Mouse (Mus musculus): Measurements from ENCODE around the gene Lipc.
A peak's percentile ranks its signal among the peaks of the same experiment; 100 is the strongest.

Lipc gene

DNA sequence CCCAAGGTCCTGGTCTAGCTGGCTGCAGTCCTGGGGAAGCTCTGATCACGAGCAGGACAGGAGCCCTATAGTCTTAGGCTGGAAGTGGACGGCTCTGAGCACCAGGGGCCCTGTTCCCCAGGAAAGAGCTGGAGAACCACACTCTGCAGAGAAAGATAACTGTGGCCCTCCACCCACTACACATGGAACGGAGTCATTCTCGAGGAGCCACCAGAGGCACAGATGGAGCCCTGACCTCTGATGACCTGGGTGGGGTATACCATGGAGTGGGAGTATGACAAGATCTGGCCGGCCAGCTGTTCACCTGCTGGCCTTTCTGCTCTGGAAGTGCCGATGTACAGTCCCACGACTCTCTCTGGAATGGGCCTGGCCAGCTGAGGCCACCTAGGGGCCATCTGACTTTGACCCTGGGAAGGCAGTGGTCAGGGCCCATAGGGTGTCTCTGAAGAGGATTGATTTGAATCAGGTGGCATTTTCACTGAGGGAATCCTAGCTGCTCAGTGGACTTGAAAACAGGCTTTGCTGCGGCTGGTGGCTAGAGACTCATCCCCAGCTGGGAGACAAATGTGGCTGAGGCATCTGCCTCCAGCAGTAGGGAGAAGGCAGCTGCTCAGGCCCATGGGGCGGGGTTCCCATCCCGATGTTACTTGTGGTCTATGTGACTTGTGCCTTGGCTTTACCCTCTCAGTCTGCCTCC lies 37.2 kb downstream of the Lipc start:
- DNase-seq (ENCODE audit: low spot score in 2 of 2), result no peak

DNA sequence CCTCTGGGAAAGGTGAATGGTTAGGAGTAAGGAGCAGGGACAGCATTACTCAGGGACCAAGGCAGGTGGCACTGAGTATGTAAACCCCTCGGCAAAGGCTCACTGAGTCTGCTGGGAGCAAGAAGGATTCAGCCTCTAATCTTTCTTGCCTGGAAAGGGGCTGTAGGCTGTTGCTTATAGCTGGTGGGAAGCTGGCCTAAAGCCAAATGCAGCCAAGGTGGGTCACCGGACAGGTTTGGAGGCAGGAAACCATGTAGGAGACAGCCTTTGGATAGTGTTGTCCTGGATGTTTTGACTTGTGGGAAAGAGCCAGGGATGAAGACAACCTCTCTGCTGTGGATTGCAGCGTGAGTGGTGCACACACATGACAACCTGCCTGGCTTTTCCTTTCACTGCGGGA lies 40.9 kb downstream of the Lipc start:
- DNase-seq (ENCODE audit: low spot score in 2 of 2), result no peak

DNA sequence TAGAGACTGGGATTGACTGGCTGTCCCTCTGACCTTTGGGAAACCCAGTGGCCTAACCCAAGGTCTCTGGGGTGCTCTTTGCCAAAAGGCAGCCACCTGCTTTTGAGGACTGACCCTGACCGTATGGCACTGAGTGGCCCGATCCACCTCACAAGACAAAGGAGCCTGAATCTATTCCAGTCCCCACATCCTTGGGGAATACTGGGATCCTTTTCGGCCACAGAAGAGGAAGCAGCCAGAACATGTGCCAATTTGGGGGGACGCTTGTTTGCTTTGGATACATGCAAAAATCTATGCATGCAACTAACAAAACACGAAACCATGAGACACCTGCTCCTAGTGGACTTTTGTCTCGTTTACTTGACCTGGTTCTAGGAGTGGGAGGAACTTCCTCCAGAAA lies 41.7 kb downstream of the Lipc start:
- DNase-seq (ENCODE audit: low spot score in 2 of 2), result no peak

DNA sequence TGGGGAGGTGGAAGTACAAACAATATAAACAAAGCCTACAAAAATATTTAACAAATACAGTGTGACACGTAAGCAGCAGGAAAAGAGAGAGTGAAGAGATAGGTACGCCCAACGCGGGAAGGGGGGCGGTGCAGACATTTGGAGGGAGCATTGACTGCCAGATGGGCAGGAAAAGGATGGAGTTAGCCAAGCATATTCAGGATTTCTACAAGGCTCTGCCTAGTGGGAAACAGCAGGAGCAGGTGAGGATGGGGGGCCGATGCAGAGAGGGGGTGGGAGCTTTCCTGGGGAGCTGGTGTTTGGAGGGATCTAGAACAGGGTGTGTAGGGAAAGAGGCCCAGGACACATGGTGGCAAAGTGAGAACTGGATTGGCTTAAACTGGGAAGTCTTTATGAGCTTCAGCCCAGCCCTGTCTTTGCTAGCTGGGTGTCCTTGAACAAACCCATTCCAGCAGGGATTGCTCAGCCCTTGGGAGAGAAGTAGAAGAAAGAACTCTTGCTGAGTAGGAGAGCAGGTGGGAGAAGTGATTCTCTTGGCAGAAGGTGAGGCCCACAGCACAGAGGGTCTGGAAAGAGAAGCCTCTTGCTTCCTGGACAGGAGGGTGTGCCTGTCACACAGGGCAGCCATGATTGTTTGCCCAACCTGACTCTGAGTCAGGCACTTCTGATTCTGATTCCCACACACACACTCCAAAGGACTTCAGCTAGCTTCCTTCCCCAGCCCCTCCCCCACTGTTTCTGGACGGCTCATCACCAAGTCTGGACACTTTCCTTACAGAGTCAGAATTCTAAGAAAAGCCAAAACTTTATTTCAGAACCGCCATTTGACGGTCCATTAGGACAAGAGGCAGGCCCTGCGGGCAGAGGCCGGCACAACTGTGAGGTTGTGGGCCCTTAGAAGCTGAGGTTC lies 49.0 kb downstream of the Lipc start:
- DNase-seq (ENCODE audit: low spot score in 2 of 2), result no peak

DNA sequence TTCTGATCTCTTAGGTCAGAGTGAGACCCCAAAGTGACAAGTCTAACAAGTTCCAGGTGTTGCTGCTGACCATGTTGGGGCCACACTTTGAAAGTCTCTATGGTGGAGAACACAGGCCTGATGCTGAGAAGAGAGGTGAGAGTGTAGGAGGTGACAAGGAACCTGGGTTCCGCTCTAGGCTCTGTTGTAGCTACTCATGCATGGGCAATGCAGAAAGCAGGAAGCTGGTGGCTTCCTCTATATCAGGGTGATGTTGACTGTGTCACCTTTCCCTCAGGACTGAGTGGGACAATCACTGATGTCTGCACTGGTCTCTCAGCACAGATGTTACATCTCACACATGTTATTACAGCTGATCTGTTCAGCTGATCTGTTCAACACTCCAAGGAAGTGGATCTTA lies 57.8 kb downstream of the Lipc start:
- no peak for DNase-seq (ENCODE audit: low spot score in 2 of 2)

DNA sequence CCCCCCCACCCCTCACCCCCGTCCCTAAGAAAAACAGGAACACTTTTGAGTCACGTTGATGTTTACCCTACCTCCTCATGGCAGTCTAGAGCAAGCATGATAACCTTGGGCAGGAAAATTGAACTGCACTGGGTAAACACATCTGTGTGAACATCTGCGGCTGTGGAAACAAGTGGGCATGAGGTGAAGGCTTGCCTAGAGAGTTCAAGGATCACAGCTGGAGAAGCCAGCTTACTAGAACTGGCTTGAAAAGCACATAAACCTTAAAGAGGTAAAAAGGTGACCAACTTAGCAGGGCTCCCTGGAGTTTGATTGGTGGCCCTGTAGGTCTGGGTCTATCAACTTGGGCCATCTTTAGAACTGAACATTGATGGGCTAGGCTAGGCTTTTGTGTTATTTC lies 58.5 kb downstream of the Lipc start:
- DNase-seq (ENCODE audit: low spot score in 2 of 2), result no peak

DNA sequence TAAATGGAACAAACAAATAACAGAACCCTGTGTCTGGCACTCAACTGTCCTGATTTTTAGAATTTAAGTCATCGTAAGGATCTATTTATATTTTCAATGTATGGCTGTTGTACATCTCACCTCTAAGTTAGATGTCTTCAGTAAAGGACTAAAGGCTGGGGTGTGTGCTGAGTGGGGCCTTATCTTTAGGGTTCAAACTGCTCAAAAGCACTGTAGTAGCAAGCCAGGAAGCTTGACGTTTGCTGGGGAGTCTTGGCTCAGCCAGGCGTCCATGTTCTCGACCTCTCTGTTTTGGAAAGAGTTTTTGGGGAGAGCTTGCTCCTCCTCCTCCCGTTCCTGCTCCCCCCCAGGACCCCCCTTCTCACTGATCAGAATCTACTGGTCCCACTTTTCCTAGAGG lies 59.4 kb downstream of the Lipc start:
- no peak for DNase-seq (ENCODE audit: low spot score in 2 of 2)

DNA sequence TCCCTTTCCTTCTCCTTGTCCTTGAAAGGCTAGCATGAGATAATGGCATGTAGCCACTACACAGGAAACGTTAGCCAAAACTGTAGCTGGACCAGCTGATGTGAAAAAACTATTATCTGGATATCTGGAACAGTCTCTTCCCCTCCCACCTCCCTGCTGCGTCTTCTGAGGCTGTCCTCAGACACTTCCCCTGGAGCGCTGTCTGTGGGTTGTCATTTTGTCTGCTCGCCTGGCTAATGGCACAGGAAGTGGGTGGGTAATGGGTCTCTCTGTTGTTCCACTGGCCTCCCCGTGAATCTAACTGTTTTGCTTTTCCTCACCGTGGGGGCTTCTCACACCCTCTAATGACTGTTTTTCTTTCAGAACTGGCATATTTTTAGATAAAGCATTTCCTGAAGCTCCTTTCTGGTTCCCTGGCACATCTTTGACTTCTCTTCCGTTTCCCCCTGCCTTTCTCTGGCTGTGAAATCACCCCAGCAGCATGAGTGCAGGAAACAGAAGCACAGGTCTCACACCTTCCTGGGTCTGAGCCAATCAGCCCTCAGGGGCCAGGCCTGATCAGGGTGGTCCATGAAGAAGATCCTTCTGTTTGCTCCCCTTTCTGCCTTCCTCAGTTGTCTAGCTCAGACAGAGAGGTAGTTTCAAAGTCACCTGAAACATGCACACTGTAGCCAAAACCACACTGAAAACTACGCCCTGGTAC lies 60.4 kb downstream of the Lipc start:
- DNase-seq (ENCODE audit: low spot score in 2 of 2), result peak in 1 of 2 experiments; percentile 20

DNA sequence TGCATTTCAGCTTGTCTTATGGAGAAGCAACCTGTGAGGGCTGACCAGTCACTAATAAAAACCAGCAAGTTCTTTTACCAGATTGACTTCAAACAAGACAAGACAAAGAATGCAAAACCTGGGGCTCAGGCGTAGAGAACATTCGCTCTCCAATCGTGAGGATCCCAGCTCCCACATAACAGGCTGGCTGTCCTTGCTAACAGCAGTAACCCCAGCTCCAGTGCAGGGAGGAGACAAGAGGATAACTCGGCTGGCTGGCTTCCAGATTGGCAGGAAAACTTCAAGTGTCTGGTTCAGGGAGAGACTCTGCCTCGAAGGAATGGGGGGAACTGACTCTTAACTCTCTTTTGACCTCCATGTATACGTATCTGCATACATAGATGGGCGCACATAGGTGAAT lies 61.3 kb downstream of the Lipc start:
- no peak for DNase-seq (ENCODE audit: low spot score in 2 of 2)

DNA sequence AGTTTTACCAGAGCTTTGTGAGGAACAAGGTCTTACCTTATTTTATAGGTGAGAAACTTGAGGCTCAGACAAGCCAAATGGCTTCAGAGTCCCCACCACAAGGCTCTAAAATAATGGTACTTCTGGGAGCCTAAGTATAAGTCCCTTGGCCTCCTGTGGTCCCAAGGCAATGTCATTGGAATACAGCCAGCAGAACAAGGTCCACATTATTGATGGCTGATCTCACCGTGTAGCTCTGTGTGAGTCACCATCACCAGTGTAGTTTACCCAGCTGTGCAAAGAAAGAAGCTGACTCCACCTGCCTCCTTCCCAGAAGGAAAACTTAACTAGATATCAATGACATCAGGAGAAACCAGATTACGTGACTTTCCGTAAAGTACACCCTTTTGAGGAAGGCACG lies 63.1 kb downstream of the Lipc start:
- no peak for DNase-seq (ENCODE audit: low spot score in 2 of 2)

DNA sequence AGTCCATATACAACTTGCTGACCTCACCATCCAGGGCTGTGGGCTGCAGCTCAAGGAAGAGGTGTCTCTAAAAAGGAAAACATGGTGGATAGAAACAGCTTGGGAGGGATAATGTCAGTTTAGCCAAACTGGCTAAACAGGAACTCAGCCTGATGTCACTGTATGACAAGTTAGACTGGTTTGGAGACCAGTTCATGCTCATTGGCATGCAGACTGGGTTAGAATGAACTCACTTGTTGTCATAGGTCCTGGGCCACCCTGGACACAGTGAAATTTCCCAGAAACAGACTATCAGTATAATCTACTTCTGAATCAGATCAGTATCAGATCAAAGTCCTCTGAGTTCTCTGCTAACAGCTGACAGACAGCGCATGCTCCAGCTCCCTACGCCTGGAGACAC lies 63.5 kb downstream of the Lipc start:
- DNase-seq (ENCODE audit: low spot score in 2 of 2), result no peak

DNA sequence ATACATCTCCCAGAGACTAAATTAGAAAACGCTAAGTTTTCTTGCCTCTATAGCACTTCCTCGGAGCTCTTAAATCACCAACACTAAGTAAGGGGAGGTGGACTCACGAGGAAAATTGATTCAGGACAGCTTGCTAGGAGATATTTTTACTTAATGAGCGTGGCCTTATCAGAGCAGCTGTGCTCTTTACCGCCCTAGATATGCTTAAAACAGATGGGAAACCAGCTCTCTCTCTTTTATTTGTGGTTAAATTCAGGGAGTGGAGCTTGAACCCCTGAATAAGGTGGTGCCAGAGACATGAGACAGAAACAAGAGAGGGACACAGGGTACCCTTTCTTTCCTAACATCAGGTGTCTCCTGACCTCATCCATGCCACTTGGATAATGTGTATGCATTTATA lies 70.0 kb downstream of the Lipc start:
- no peak for DNase-seq (ENCODE audit: low spot score in 2 of 2)

DNA sequence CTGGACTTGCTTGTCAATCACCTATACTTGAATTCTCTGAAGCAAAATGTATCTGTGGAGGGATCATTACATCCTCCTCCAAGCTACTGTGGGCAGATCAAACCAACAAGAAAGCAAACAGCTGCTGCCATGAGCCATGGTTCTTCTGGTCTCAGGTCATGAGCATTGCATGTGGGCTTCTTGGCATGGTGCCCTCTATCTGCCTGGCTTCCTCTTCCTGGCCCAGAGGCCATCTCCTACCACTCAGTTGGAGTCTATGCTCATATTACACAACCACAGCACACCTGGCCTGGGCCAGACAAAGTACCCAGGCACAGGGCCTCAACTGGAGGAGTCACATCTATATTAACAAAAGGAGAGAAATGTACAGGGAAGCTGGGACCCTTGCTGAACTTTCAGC lies 73.2 kb downstream of the Lipc start:
- no peak for DNase-seq (ENCODE audit: low spot score in 2 of 2)

DNA sequence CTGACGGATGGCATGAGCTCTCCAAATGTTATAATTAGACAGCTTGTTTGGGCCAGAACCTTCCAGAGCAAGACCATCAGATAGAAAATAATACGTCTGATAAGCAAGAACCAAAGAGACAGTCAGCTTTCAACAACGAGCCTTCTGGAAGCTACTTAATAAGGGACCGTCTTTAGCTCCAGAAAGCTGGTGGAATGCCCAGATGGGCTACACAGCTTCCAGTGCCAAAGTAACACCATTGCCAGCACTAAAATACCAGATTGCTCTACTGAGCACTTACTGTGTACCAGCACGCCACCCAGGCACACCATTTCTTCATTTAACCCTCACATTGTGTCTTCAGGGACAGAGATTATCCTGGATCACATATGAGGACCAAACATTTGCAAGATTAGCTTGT lies 73.9 kb downstream of the Lipc start:
- DNase-seq (ENCODE audit: low spot score in 2 of 2), result no peak

DNA sequence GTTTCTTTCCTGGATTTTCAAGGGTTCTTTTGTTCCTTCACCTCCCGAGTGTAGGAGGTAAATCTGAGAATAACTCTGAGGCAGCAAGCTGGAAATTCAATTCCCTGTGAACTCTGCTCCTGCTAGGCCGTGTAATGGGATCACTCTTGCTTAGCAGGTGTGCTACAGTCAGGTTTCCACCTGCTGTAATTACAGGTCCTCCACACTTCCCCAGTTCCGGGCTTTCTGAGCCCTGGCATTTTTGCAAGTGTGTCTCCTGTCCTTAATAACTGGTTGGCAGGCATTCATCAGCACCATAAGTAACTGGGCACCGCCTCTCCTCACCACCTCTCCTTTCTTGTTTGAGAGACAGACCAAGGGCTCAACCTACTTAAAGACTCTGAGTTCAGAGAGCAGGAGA lies 76.5 kb downstream of the Lipc start:
- DNase-seq (ENCODE audit: low spot score in 2 of 2), result no peak

DNA sequence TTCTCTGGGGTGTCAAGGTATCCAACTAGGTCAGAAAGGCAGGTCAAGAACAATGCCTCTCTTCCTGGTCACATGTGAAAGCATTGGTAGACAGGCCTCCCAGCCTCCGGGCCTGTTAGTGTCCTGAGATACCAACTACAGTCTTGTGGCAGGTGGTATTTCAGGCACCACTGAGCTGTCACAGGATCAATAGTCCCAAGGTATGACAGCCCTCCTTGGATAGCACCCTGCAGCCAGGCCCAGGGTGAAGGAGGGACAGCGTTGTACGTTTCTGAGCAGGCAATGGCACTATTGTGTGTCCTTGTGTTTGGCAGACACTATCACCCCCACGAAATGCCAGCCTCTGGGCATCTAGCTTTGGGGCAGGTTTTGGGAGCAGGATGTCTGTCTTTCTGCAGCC lies 77.0 kb downstream of the Lipc start:
- DNase-seq (ENCODE audit: low spot score in 2 of 2), result no peak

DNA sequence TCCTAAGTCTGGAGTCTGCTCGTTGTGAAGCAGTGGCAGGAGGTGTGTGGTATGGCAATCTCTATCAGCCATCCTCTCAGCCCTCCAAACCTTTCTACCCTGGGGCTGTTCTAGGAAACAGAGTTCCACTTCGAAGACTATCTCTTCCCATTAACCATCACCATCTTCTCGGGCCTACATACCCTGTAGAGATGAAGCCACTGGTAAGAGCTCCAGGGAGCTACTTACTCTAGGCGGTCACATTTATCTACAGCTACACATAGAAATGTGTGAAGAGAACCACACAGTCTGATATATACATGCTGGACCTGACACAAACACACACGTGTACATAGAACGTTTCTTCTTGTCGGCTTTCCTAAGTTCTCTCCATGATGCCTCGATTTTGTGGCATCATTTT lies 79.4 kb downstream of the Lipc start:
- DNase-seq (ENCODE audit: low spot score in 2 of 2), result no peak

DNA sequence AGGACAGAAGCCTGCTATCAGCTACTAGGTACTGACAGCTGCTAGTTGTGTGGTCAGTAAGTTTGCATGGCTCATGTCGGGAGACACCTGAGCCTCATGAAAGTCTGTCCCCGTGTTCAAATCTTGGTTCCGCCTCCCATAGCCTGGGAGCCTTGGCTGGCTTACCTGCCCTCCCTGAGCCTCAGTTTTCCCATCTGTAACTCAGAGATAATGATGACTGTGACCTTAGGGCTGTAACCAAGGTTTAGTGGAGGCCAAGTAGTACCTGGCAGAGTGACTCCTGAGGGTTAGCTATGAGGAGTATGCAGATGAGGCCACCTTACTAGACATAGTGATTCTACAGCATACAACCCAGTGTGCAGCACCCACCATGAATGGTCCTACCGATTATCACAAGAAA lies 81.7 kb downstream of the Lipc start:
- DNase-seq (ENCODE audit: low spot score in 2 of 2), result no peak

DNA sequence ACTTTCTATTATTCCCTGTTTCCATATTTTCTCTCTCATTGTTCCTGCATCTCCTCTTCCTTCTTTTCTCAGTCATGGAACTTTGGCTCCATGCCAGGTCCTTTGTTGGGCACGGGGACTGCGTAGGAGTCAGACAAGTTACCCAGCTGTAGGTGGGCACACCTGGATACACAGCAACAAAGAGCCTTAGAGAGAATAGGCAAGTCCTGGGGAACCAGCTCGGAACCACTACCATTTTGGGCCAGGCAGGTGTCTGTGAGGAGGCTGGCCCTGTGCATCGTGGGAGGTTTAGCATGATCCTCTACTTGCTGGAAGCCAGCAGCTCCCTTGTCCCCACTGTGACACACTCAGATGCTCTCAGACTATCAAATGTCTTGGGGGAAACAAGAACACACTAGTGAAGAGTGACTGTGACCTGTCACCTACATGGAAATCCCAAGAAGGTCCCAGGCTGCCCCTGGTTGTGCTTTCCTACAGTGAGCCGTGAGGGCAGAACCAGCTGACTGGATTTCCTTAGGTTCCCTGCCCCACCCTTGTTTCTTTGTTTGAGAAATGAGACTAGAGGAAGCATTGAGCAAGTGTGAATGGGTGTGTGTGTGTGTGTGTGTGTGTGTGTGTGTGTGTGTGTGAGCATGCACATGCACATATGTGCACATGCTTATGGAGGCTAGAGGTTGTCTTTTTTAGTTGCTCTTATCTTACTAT lies 82.7 kb downstream of the Lipc start:
- no peak for DNase-seq (ENCODE audit: low spot score in 2 of 2)

DNA sequence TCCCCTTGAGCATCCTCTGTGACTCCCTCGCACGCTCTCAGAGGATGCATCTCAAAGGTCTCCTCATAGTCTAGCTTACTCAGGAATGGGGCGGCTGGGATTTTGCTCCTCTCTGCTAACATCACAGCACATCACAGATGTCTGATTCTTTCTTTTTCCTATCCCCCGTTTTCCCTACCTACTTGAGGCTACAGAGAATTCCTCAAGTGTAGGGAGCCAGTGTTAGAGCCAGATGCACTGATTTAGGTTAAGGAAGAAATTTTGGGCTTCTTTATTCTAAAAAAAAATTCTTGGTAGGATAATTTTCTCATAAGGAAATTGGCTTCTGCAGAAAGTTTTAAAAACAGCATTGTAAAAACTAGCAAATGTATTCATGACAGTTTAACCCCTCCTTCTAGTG lies 84.6 kb downstream of the Lipc start:
- DNase-seq (ENCODE audit: low spot score in 2 of 2), result no peak

DNA sequence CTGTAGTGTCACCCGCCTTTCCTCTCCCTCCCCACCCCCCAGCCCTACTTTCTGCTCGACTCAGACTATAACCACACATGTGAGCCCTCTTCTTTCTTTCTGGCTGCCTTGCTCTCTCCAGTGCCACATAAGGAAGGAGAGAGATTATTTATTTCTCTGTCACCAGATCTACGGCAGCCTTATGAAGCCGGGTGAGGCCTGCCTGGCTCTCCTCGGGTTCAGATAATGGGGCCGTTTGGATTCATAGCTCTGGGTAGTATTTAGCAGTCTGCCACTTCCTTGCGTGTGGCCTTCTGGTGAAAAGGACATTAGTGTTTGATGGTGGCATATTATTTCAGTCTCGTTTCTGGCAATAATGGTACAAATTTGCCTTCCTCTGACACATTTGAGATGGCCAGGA lies 88.0 kb downstream of the Lipc start:
- DNase-seq (ENCODE audit: low spot score in 2 of 2), result no peak

DNA sequence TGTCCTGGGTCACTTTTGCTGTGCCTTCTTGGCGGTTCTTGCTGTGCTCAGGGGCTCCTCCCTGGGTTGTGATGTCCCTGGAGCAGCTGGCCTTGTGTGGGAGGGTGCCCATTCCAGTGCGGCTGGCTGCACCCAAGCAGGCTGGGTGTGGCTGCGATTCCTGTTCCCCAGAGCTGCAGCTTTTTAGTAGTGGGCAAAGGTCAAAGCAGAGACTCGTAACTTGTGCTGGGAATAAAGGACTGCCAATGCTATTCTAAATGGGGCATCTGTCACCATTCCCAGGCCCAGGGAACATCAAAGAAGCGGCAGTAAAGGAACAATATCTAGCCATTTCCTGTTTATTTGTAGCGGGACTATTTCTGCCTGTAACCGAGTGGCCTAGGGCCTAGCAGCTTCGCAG lies 88.7 kb downstream of the Lipc start:
- DNase-seq (ENCODE audit: low spot score in 2 of 2), result no peak

Measured in frontal cortex, postnatal 14 days (tissue).